Mouse (Mus musculus) hindbrain, embryonic 14.5 days (tissue): ENCODE results near the gene Lhx8. TPM values are rescaled to one million over a fixed set of nuclear protein-coding genes. Genes with fewer than 3 reads are reported as not detected.

Experiments
- ATAC-seq: fragments of 200-750 bp; cut with Nextera tagmentation; 2 replicates; pipeline ENCODE4 v1.8.0; 2017; ENCODE audit warnings: moderate number of reproducible peaks, mild to moderate bottlenecking, moderate TSS enrichment, moderate library complexity; ENCODE audit not compliant: low FRiP score
- DNase-seq: peaks from one replicate; pipeline ENCODE4 v3.0.0-alpha.2; 2015; ENCODE audit warnings: low spot score
- H3K27ac ChIP-seq: fragments of 300-500 bp; sonication (generic); 2 replicates; pipeline ENCODE4 v1.5.1; 2014; ENCODE audit warnings: mild to moderate bottlenecking, moderate library complexity
- H3K27me3 ChIP-seq: fragments of 300-500 bp; sonication (generic); 2 replicates; pipeline ENCODE4 v1.6.1; 2014; ENCODE audit warnings: mild to moderate bottlenecking, low read length, mixed read lengths; ENCODE audit not compliant: control insufficient read depth, insufficient read depth
- H3K36me3 ChIP-seq: fragments of 300-500 bp; sonication (generic); replicated peaks from 2 replicates; pipeline ENCODE4 v1.6.1; 2014; ENCODE audit not compliant: control insufficient read depth, insufficient read depth
- H3K4me1 ChIP-seq: fragments of 300-500 bp; sonication (generic); replicated peaks from 2 replicates; pipeline ENCODE4 v1.6.1; 2014; ENCODE audit warnings: antibody characterized with exemption, low read length, mixed read lengths; ENCODE audit not compliant: control insufficient read depth, insufficient read depth
- H3K4me2 ChIP-seq: fragments of 300-500 bp; sonication (generic); replicated peaks from 2 replicates; pipeline ENCODE4 v1.6.1; 2014; ENCODE audit warnings: mild to moderate bottlenecking, moderate library complexity
- H3K4me3 ChIP-seq: fragments of 300-500 bp; sonication (generic); replicated peaks from 2 replicates; pipeline ENCODE4 v1.5.1; 2014; ENCODE audit warnings: mild to moderate bottlenecking, low read length
- H3K9ac ChIP-seq: fragments of 300-500 bp; sonication (generic); 2 replicates; pipeline ENCODE4 v1.6.1; 2014
- H3K9me3 ChIP-seq: fragments of 300-500 bp; sonication (generic); 2 replicates; pipeline ENCODE4 v1.6.1; 2016; ENCODE audit warnings: low read length; ENCODE audit not compliant: control insufficient read depth
- WGBS: fragments of 180-500 bp; shearing (Covaris S2); extraction: QIAGEN DNeasy Blood & Tissue Kit; methylation state at CpG from one replicate; pipeline ENCODE4 v1.1.7; 2014; 5-methylcytosine and 5-hydroxymethylcytosine counted together
- polyA plus RNA-seq: library from polyadenylated mRNA; unstranded; fragments of >200 nt; fragmentation: Nextera tagmentation; extraction: Ambion mirVana; gene quantifications from 2 replicates; pipeline ENCODE4 v1.2.1, GENCODE M21; 2014

The Lhx8 gene
- polyA plus RNA-seq, 1 experiment from 2014 or later: not detected

GRCm38 (mm10) chr3:154274681-154275080, 55.8 kb downstream of the Lhx8 start:
- ATAC-seq: no peak
- no peaks in the 10 kb centered on the region for H3K36me3 ChIP-seq

GRCm38 (mm10) chr3:154269757-154270366, 60.6 kb downstream of the Lhx8 start:
- no peak overlapping the region for H3K27ac ChIP-seq
- peak overlapping the region; percentile 22 for H3K4me3 ChIP-seq
- no peaks in the 10 kb centered on the region for H3K27me3 ChIP-seq
- WGBS: 12% methylated on average over 19 of the region's 19 CpGs
- 0 out of 2 replicates have a peak, but pooled peaks cover 2% of the 10 kb centered on the region for H3K4me1 ChIP-seq
- H3K4me2 ChIP-seq: peak overlapping the region; percentile 63
- ATAC-seq (peak; percentile 89), DNase-seq (peak; percentile 92)
- no peaks in the 10 kb centered on the region for H3K9me3 ChIP-seq
- H3K36me3 ChIP-seq: no peaks in the 10 kb centered on the region
- H3K9ac ChIP-seq: peak overlapping the region; percentile 54

More at GRCm38 (mm10) chr3:154274681-154275080, 55.8 kb downstream of the Lhx8 start:
- Histone ChIP-seq H3K9ac (no peak overlapping the region), H3K4me1 (0 out of 2 replicates have a peak, but pooled peaks cover 2% of the 10 kb centered on the region), H3K9me3 (no peaks in the 10 kb centered on the region), H3K27me3 (no peaks in the 10 kb centered on the region), H3K4me2 (no peak overlapping the region), H3K27ac (no peak overlapping the region), H3K4me3 (no peak overlapping the region)
- WGBS: 92% methylated on average over 3 of the region's 3 CpGs
- no peak for DNase-seq

- WGBS: 79% methylated on average over 9 of the region's 9 CpGs
- H3K4me3 ChIP-seq: no peak overlapping the region
- H3K4me2 ChIP-seq: no peak overlapping the region
- no peak overlapping the region for H3K27ac ChIP-seq
- no peaks in the 10 kb centered on the region for H3K9me3 ChIP-seq
- no peak for ATAC-seq
- H3K27me3 ChIP-seq: no peaks in the 10 kb centered on the region
- no peak overlapping the region for H3K9ac ChIP-seq
- DNase-seq: no peak
- 0 out of 2 replicates have a peak, but pooled peaks cover 2% of the 10 kb centered on the region for H3K4me1 ChIP-seq
- H3K36me3 ChIP-seq: no peaks in the 10 kb centered on the region
Observed at GRCm38 (mm10) chr3:154268313-154268712, 62.1 kb downstream of the Lhx8 start.

- Histone ChIP-seq H3K9ac (no peak overlapping the region), H3K36me3 (no peaks in the 10 kb centered on the region; the same call in 1 of the 2 replicates), H3K4me2 (no peak overlapping the region), H3K4me3 (no peak overlapping the region), H3K4me1 (no peaks in the 10 kb centered on the region), H3K9me3 (no peaks in the 10 kb centered on the region), H3K27ac (no peak overlapping the region), H3K27me3 (no peaks in the 10 kb centered on the region)
- DNase-seq (no peak), ATAC-seq (no peak)
Observed at GRCm38 (mm10) chr3:154257312-154257711, 73.1 kb downstream of the Lhx8 start.
